Mouse (Mus musculus): ENCODE data around the gene Uhrf1bp1l.

GRCm38 (mm10) chr10:89746581-89746980 is 1.8 kb downstream of the Uhrf1bp1l start:
- TF ChIP-seq CTCF (conservative IDR thresholded peaks at IDR 0.05; ENCODE audit: insufficient read depth, insufficient read length, low read depth, low read length) (no peak), POLR2A (IDR thresholded peaks at IDR 0.05; ENCODE audit: low read depth, low read length) (no peak)

Data from kidney, adult 2 months (tissue).